Mouse (Mus musculus) adrenal gland, postnatal 36 days (tissue): ENCODE results near the gene Vmn1r59. TPM values are rescaled to one million over a fixed set of nuclear protein-coding genes. Genes with fewer than 3 reads are reported as not detected.
"Not testable (repeated sequence)": the region's sequence is repeated elsewhere in the genome, so short reads cannot be mapped to it uniquely, and the experiment has no call there.

Source experiments
- DNase-seq, 2 experiments: peaks; one replicate each; pipeline ENCODE4 v3.0.0; 2021; ENCODE audit warnings: mixed read lengths in 1 of 2
- long read RNA-seq, 2 experiments: library from polyadenylated mRNA; stranded (forward); transcript quantifications; one replicate each; pipeline ENCODE4 v2.0.0; 2021; ENCODE audit warnings: borderline sequencing depth in 2 of 2
- total RNA-seq, 2 experiments: library from RNA; stranded (reverse); gene quantifications; 2 replicates each; pipeline ENCODE4 v1.2.3; 2021

Gene Vmn1r59
- not detected for total RNA-seq
- long read RNA-seq, experiment 1: 0 reads
- long read RNA-seq, experiment 2: 0 reads

- DNase-seq: no peak
Measured at GRCm38 (mm10) chr7:5456674-5457073, at the start of gene Vmn1r59. Vmn1r59 (minus strand) TSS chr7:5456774.

GRCm38 (mm10) chr7:5493856-5494255, 37.3 kb upstream of the Vmn1r59 start, which contains the start of gene Vmn2r28:
Vmn2r28 (minus strand) TSS chr7:5493956.
- DNase-seq: not testable (repeated sequence)

GRCm38 (mm10) chr7:5454011-5454410, 2.6 kb downstream of the Vmn1r59 start:
- DNase-seq: not testable (repeated sequence)

- no peak for DNase-seq
Measured at GRCm38 (mm10) chr7:5448627-5449026, 7.9 kb downstream of the Vmn1r59 start.

- DNase-seq: not testable (repeated sequence)
Measured at GRCm38 (mm10) chr7:5413296-5413695, 43.3 kb downstream of the Vmn1r59 start, which contains the start of gene Vmn1r58. Vmn1r58 (minus strand) TSS chr7:5413396.

GRCm38 (mm10) chr7:5406201-5406600, 50.4 kb downstream of the Vmn1r59 start:
- no peak for DNase-seq

Other genes starting within 250 kb of the Vmn1r59 start
- gene Vmn1r57, start 238.3 kb downstream of the Vmn1r59 start, total RNA-seq: not detected
- gene Gm5065, start 106.2 kb downstream of the Vmn1r59 start, total RNA-seq: not detected
- gene Nlrp2, start 105.7 kb downstream of the Vmn1r59 start, total RNA-seq: not detected
- gene Vmn1r58, start 43.4 kb downstream of the Vmn1r59 start, total RNA-seq: not detected
- not detected for gene Vmn2r28, start 37.2 kb upstream of the Vmn1r59 start, total RNA-seq
- gene Vmn1r60, start 90.5 kb upstream of the Vmn1r59 start, total RNA-seq: not detected
- gene Vmn1r61, start 156.5 kb upstream of the Vmn1r59 start, total RNA-seq: not detected
- not detected for gene Vmn1r62, start 216.9 kb upstream of the Vmn1r59 start, total RNA-seq